Mouse (Mus musculus) left cerebral cortex, postnatal 36 days (tissue): ENCODE measurements around the gene Qk. TPM values are rescaled to one million over a fixed set of nuclear protein-coding genes. Genes with fewer than 3 reads are reported as not detected.
A peak's percentile ranks its signal among the peaks of the same experiment; 100 is the strongest.

ENCODE experiments used
- DNase-seq, 2 experiments: peaks; one replicate each; pipeline ENCODE4 v3.0.0; 2021 to 2022; ENCODE audit warnings: low spot score in 2 of 2, mixed read lengths in 1 of 2
- intact Hi-C: fragments of 180-260 bp; cut with DNase I; formaldehyde crosslinking; loops from one replicate; pipeline ENCODE4 v1.15.1; 2025
- total RNA-seq, 2 experiments: library from RNA; stranded (reverse); gene quantifications; 2 replicates each; pipeline ENCODE4 v1.2.3; 2021

Qk gene
- total RNA-seq: 100 to 1,000 TPM; 333 to 359 TPM

GRCm38 (mm10) chr17:10319685-10320455 is at the start of gene Qk:
TSS of gene Qk (minus strand) at chr17:10319854.
- DNase-seq: peak; percentile 91 to 92
- intact Hi-C loops: loop anchor here (2.0 to 10.0 kb wide), 9 partner anchors 72 to 1652 kb away; partner anchors contain the start of genes Pacrg and Prkn

- no peak for DNase-seq
- intact Hi-C loops: no loop called here
Observed at GRCm38 (mm10) chr17:10367044-10367443, 47.4 kb upstream of the Qk start.

GRCm38 (mm10) chr17:10366577-10366976 is 46.9 kb upstream of the Qk start:
- intact Hi-C loops: no loop called here

GRCm38 (mm10) chr17:10365501-10366482 is 46.1 kb upstream of the Qk start:
- intact Hi-C loops: no loop called here

More at GRCm38 (mm10) chr17:10366577-10366976, 46.9 kb upstream of the Qk start:
- no peak for DNase-seq

GRCm38 (mm10) chr17:10363151-10363550 is 43.5 kb upstream of the Qk start:
- DNase-seq: no peak
- intact Hi-C loops: no loop called here

More at GRCm38 (mm10) chr17:10365501-10366482, 46.1 kb upstream of the Qk start:
- DNase-seq: no peak

GRCm38 (mm10) chr17:10361882-10362291 is 42.2 kb upstream of the Qk start:
- intact Hi-C loops: no loop called here
- DNase-seq: no peak

- intact Hi-C loops: no loop called here
- no peak for DNase-seq
Observed at GRCm38 (mm10) chr17:10360738-10361137, 41.1 kb upstream of the Qk start.

GRCm38 (mm10) chr17:10359466-10359865 is 39.8 kb upstream of the Qk start:
- no peak for DNase-seq
- intact Hi-C loops: no loop called here

- intact Hi-C loops: no loop called here
- DNase-seq: no peak
Observed at GRCm38 (mm10) chr17:10357348-10357747, 37.7 kb upstream of the Qk start.

GRCm38 (mm10) chr17:10356294-10356693 is 36.6 kb upstream of the Qk start:
- intact Hi-C loops: no loop called here
- DNase-seq: no peak

GRCm38 (mm10) chr17:10355746-10356145 is 36.1 kb upstream of the Qk start:
- intact Hi-C loops: no loop called here
- no peak for DNase-seq

GRCm38 (mm10) chr17:10338286-10338685 is 18.6 kb upstream of the Qk start:
- no peak for DNase-seq
- intact Hi-C loops: loop anchor here (5.0 kb wide), 1 partner anchor 159 kb away; no protein-coding TSS in a partner anchor

GRCm38 (mm10) chr17:10336558-10336957 is 16.9 kb upstream of the Qk start:
- no peak for DNase-seq
- intact Hi-C loops: loop anchor here (5.0 kb wide), 1 partner anchor 161 kb away; no protein-coding TSS in a partner anchor

- intact Hi-C loops: loop anchor here (1.0 to 5.0 kb wide), 2 partner anchors 59 to 161 kb away; no protein-coding TSS in a partner anchor
- no peak for DNase-seq
Observed at GRCm38 (mm10) chr17:10335809-10336499, 16.3 kb upstream of the Qk start.

GRCm38 (mm10) chr17:10334957-10335690 is 15.5 kb upstream of the Qk start:
- intact Hi-C loops: loop anchor here (1.0 to 5.0 kb wide), 2 partner anchors 60 to 162 kb away; no protein-coding TSS in a partner anchor
- DNase-seq: peak; percentile 69 to 72

- intact Hi-C loops: no loop called here
- DNase-seq: no peak
Observed at GRCm38 (mm10) chr17:10334481-10334880, 14.8 kb upstream of the Qk start.

- intact Hi-C loops: no loop called here
- no peak for DNase-seq
Observed at GRCm38 (mm10) chr17:10333321-10333720, 13.7 kb upstream of the Qk start.

GRCm38 (mm10) chr17:10332127-10332526 is 12.5 kb upstream of the Qk start:
- DNase-seq: no peak
- intact Hi-C loops: no loop called here

- DNase-seq: no peak
- intact Hi-C loops: no loop called here
Observed at GRCm38 (mm10) chr17:10329461-10329860, 9.8 kb upstream of the Qk start.
